Mouse (Mus musculus) spleen, embryonic (tissue): Measurements from ENCODE around the gene Wfdc21.

Source experiments
- CTCF ChIA-PET: fragments of 350-600 bp; sonication (Branson Sonifier 250); formaldehyde crosslinking; loops from one replicate; lab custom pipeline; 2022; lab: Charles Lee

Wfdc21 gene

DNA sequence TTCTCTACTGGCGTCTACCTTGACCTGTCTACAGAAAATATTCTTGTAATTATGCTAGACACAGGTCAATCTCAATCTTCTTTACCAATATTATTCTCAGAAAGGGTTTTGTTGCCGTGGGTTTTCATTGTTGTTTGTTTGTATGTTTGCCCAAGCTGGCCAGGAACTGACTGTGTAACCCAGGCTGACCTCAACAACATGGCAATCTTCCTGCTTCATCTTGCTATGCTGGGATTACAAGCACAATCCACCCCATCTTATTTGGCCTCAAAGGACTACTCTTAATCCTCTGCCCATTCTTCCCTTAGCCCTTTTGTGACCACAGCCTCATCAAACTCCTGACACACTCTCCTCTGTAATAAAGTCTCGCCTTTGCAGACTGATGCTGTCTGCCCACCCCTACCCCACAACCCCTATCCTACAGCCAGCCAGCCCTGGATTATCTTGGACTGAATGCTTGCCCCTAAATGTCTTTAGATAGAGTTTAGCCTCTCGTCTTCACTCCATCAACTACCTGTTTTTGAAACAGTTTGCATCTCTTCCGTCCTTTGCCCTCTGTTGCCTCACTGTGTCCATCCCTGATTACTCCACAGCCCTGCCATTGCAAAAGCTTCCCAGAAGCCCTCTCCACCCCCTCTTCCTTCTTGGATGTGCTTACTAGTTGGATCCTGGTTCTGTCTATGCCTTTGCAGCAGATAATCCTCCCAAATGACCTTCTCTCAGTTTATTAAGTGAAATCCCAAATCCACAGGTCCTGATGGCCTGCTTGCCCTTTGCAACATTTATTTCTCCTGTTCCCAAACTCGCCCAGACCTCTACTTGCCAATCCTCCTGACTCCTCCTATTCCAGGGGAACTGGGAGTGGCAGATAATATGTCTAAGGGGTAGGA is 881 bp downstream of the Wfdc21 start:
- CTCF ChIA-PET = no interaction called here

GRCm38 (mm10) chr11:83753581-83754181 is 6.9 kb downstream of the Wfdc21 start, which contains the start of gene Heatr6:
Heatr6 (plus strand) TSS chr11:83753696.
- CTCF ChIA-PET = no interaction called here

GRCm38 (mm10) chr11:83754227-83754626 is 7.5 kb downstream of the Wfdc21 start:
- CTCF ChIA-PET = no interaction called here

DNA sequence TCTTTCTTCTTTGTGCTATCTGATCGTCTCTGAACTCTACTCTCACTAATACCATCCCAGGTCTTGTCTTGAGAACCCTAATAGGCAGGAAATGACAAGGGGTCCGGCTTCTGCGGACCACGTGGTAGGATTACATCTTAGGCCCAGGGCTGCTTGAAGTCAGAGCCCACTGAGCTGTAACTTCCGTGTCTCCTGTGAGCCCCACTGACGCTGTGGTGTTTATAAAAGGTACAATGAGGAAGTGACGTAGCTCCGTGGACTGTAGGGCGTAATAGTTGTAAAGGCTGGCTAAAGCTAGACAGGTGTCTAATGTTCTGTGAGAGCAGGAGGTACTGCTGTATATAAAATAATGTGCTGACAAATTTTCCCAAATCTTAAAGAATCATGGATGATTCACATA is 20.6 kb downstream of the Wfdc21 start:
- CTCF ChIA-PET = no interaction called here

- CTCF ChIA-PET = no interaction called here
These were observed 22.2 kb downstream of the Wfdc21 start for GRCm38 (mm10) chr11:83768976-83769375.

DNA sequence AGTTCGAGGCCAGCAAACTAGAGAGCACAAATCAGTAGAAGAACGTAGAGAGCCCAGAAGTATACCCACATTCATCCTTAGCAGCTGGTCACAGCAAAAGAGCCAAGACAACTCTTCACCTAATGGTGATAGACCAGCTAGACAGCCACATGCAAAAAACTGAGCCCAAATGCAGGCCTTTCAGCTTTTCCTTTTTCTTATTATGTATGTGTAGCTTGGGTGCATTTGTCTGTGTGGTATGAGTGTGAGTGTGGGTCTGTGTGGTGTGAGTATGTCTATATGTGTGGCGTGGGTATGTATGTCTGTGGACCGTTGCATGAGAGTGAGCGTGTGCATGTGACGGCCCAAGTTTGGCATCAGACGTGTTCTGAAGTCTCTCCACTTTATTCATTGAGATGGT is 24.3 kb downstream of the Wfdc21 start:
- CTCF ChIA-PET = interaction anchor here (0.6 kb wide), 1 partner anchor 344 kb away, joined by 3 read pairs; no protein-coding TSS in a partner anchor

GRCm38 (mm10) chr11:83772341-83772740 is 25.6 kb downstream of the Wfdc21 start:
- CTCF ChIA-PET = no interaction called here

- CTCF ChIA-PET = interaction anchor here (0.5 kb wide), 1 partner anchor 1113 kb away, joined by 10 read pairs; no protein-coding TSS in a partner anchor
These were observed 27.0 kb downstream of the Wfdc21 start for GRCm38 (mm10) chr11:83773691-83774090.

- CTCF ChIA-PET = no interaction called here
These were observed 27.6 kb downstream of the Wfdc21 start for GRCm38 (mm10) chr11:83774324-83774723.

- CTCF ChIA-PET = interaction anchor here (0.5 kb wide), 1 partner anchor 286 kb away, joined by 3 read pairs; no protein-coding TSS in a partner anchor
These were observed 30.1 kb downstream of the Wfdc21 start for GRCm38 (mm10) chr11:83776798-83777197.

DNA sequence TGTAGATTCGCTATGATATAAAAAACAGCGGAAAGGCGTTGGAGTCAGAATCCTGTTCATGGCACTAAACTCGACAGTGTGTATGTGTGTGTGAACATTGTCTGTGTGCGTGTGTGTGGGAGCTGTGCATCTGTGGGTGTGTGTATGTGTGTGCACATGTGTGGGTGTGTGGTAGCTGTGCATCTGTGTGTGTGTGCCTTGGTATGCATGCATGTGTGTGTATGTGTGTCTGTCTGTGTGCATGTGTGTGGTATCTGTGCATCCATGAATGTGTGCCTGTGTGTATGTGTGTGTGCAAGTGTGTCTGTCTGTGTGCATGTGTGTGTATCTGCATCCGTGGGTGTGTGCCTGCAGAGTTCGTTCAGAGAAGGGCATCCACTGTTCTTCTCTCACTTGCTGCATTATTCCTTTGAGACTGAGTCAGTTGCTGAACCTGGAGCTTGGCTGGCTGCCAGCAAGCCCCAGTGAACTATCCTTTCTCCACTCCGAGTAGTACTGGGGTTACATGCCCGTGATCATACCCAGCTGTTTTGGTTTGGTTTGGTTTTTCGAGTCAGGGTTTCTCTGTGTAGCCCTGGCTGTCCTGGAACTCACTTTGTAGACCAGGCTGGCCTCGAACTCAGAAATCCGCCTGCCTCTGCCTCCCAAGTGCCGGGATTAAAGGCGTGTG is 37.3 kb downstream of the Wfdc21 start:
- CTCF ChIA-PET = no interaction called here

- CTCF ChIA-PET = no interaction called here
These were observed 37.9 kb downstream of the Wfdc21 start for GRCm38 (mm10) chr11:83784661-83785060.

DNA sequence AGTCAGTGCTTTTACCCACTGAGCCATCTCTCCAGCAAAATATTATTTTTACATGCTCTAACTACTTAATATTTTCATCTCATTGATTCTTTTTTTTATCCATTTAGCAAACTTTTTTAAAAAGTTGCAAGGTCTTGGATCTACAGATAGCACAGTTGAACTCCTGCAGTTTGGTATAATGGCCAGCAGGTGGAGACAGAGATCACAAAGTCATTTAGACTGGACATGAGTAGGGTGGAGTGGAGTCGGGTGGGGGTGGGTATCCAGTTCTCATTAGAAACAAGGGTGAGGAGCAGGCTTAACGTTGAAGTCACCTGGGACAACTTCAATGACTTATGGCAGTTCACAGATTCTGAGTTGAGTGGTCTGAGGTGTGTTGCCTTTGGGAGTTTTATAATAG is 38.6 kb downstream of the Wfdc21 start:
- CTCF ChIA-PET = no interaction called here

DNA sequence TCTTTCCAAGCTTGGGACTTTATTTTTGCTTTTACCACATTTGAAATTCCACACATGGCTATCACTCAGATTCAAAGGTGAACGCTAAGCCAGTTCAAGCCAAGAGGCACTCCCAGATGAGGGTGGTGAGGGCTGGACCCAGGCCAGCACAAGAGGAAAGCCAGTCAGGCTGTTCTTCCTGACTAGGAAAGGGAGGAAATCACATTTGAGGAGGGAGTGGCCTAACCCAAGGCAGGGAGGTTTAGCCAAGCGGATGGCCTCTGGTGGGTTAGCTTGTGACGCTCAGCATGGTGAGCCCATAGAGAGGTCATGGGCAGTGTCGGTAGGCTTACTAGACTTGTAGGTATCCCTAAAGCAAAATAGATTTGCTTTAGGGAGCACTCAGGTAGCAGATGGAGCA is 40.1 kb downstream of the Wfdc21 start:
- CTCF ChIA-PET = no interaction called here

DNA sequence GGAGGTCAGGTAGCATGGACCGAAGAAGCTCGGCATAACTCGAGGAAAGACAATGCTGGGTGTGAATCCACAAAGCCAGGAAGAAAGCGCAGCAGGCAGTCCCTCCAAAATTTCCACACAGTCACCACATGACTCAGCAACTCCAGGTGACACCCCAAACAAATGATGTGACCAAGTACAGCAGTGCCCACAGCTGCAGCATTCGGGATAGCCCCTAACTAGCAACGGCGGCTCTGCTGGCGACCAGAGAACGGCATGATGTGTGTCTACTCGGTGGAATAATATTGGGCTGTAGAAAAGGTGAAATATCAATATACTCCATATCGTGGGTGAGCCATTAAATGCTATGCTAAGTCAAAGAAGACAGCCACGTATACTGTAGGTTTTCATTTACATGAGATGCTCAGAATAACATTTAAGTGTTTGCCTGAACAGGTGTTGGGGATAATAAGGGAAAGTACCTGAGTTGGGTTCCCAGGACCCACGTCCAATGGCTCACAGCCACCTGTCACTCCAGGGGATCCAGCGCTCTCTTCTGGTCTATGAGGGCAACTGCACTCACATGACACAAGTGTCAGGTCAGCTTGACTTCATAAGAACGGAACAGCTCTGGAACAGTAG is 40.8 kb downstream of the Wfdc21 start:
- CTCF ChIA-PET = no interaction called here

DNA sequence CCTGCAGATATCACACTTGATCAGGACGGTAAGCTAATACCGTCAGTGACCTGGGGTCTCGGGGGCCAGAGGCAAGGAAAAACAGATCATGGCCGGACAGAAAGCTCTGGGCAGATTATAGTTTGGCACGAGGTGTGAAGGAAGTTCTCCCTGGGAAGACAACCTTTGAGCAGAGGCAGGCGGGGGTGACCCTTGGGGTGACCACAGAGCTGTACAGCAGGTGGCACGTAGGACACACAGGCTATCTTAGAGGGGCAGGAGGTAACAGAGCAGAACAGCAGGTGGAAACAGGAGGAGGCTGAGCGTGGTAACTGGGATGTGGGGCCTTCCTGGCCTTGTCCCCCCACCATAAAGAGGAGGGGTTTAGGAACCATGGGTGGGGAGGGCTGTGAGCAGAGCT is 41.6 kb downstream of the Wfdc21 start:
- CTCF ChIA-PET = no interaction called here

DNA sequence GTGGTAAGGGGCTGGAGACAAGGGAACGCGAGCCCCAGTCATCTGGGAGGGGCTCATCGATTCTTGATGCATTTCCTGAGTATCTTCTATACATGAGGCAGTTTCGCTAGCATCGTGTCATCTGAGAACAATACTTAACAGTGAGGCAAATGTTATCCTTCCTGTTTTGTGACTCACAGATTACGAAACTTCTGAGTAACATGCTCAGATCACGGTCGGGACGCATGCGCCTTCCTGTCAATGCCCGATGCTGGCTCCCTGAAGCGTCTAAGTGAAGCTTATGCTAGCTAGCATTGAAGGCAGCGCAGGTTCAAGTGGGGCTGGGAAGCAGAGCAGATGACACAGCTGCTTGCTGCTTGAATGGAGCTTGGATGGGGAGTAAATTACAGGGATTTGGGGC is 42.5 kb downstream of the Wfdc21 start:
- CTCF ChIA-PET = no interaction called here

DNA sequence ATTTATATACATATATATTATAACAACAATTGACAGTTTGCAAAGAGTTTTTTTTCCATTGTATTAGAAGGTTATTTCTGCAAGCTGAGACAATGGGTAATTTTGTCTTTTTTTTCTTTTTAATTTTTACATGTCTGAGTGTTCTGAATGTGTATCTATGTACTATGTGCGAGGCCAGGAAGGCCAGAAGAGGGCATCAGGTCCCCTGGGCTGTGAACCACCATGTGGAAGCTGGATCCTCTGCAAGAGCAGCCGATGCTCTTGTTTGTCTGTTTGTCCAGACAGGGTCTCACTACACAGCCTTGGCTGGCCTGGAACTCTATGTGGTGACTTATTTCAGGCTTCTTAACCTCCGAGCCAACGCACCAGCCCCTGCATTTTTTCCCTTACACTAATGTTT is 44.4 kb downstream of the Wfdc21 start:
- CTCF ChIA-PET = no interaction called here

DNA sequence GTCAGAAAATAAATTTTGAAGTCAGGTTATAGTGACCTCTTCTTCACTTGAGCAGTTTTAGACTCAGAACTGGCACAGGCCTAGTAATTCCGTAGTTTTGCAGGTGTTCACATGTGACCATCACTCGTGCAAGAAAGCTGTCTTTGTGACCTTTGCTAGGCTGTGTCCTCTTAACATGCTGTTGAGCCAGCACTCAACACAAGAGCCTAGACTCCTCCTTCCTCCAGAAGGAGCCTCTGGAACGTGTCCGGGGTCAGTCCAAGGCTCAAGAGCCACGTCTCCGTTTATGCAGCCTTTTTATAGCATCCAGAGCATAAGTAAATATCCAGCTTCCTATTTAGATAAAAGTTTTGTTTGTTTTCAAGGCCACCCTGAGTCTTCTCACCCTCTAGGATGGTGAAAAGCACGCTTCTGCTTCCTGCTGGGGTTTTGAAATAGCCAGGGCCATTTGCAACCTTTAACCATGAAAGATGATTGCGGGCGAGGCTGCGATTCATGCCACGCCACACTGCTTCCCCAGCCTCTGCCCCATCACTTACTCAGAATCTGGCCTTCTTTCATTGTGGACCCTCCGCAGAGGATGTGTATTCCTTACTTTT is 45.7 kb downstream of the Wfdc21 start:
- CTCF ChIA-PET = no interaction called here

- CTCF ChIA-PET = no interaction called here
These were observed 46.5 kb downstream of the Wfdc21 start for GRCm38 (mm10) chr11:83793264-83793663.

GRCm38 (mm10) chr11:83796112-83796511 is 49.4 kb downstream of the Wfdc21 start:
- CTCF ChIA-PET = interaction anchor here (0.6 kb wide), 1 partner anchor 74 kb away, joined by 3 read pairs; no protein-coding TSS in a partner anchor
